26 mouse cellular contexts compared by ENCODE assay signal in genomic region chr12:84572341-84572720, GRCm38 (mm10). TPM values are rescaled to one million over a fixed set of nuclear protein-coding genes. Genes with fewer than 3 reads are reported as not detected.
DNase-seq lines count a peak whose midpoint lies in the region; ATAC-seq and TF ChIP-seq lines count a peak whose summit lies in the region.
"Had no signal": no experiment of that assay in that cellular context is flagged by ENCODE, and none has a peak within 500 bp of the region (broad histone marks: within the 10 kb centered on the region; RNA-seq: fewer than 3 reads in every experiment).

No protein-coding gene starts in this region.

- H3K36me3 ChIP-seq in hindbrain, embryonic 11.5 days (ENCODE audit: control insufficient read depth, insufficient read depth, low read length): no peaks in the 10 kb centered on the region
- H3K36me3 ChIP-seq in hindbrain, postnatal 0 days (ENCODE audit: insufficient read depth, low read length): no peaks in the 10 kb centered on the region
- no peaks in the 10 kb centered on the region for H3K36me3 ChIP-seq in neural tube, embryonic 15.5 days
- H3K36me3 ChIP-seq in hindbrain, embryonic 13.5 days: no peaks in the 10 kb centered on the region
- H3K36me3 ChIP-seq: forebrain, embryonic 12.5 days; hindbrain, embryonic 15.5 days; limb, embryonic 15.5 days; lung, embryonic 15.5 days; stomach, embryonic 15.5 days had no signal

- no peak for TF ChIP-seq CTCF in hindbrain, postnatal 0 days (IDR thresholded peaks at IDR 0.05; ENCODE audit: low read depth)

- DNase-seq in hindbrain, embryonic 11.5 days (ENCODE audit: low spot score): peak; percentile 59
- no peak for DNase-seq in hindbrain, postnatal 0 days (ENCODE audit: low spot score)
- DNase-seq in neural tube, embryonic 10.5 days (ENCODE audit: extremely low spot score, low spot score): peak; percentile 40
- DNase-seq in left cerebral cortex, adult 9 months (ENCODE audit: low spot score in 2 of 2): no peak
- no peak for DNase-seq in cerebellum, adult 9-11 months
- DNase-seq: kidney, adult 9 months; kidney, postnatal 14 days had no signal

- H3K27ac ChIP-seq in hindbrain, embryonic 11.5 days (ENCODE audit: low read depth, low read length): no peak overlapping the region
- H3K27ac ChIP-seq in hindbrain, postnatal 0 days: no peak overlapping the region
- no peak overlapping the region for H3K27ac ChIP-seq in neural tube, embryonic 15.5 days (replicated peaks)
- no peak overlapping the region for H3K27ac ChIP-seq in hindbrain, embryonic 13.5 days
- H3K27ac ChIP-seq: forebrain, embryonic 12.5 days; hindbrain, embryonic 15.5 days; limb, embryonic 15.5 days; liver, embryonic 14.5 days; lung, embryonic 15.5 days; stomach, embryonic 15.5 days had no signal

- H3K9ac ChIP-seq in hindbrain, embryonic 11.5 days (ENCODE audit: low read depth, low read length): no peak overlapping the region
- no peak overlapping the region for H3K9ac ChIP-seq in hindbrain, postnatal 0 days (replicated peaks; ENCODE audit: low read length)
- H3K9ac ChIP-seq in neural tube, embryonic 15.5 days (replicated peaks): no peak overlapping the region
- H3K9ac ChIP-seq in hindbrain, embryonic 13.5 days: no peak overlapping the region
- H3K9ac ChIP-seq: forebrain, embryonic 12.5 days; hindbrain, embryonic 15.5 days; limb, embryonic 15.5 days; liver, embryonic 14.5 days; lung, embryonic 15.5 days; stomach, embryonic 15.5 days had no signal

- 4% methylated on average over 7 of the region's 7 CpGs for WGBS in hindbrain, embryonic 11.5 days
- WGBS in hindbrain, postnatal 0 days: 9% methylated on average over 7 of the region's 7 CpGs
- 2% methylated on average over 7 of the region's 7 CpGs for WGBS in neural tube, embryonic 15.5 days
- WGBS in hindbrain, embryonic 13.5 days: 2% methylated on average over 7 of the region's 7 CpGs

- H3K4me1 ChIP-seq in hindbrain, embryonic 11.5 days (replicated peaks; ENCODE audit: control insufficient read depth, insufficient read depth, low read length): peaks cover 6% of the 10 kb centered on the region; the same call in 1 of the 2 replicates
- no peaks in the 10 kb centered on the region for H3K4me1 ChIP-seq in hindbrain, postnatal 0 days (ENCODE audit: insufficient read depth, low read length)
- H3K4me1 ChIP-seq in neural tube, embryonic 15.5 days: peaks cover 19% of the 10 kb centered on the region
- H3K4me1 ChIP-seq in hindbrain, embryonic 13.5 days (replicated peaks): peaks cover 15% of the 10 kb centered on the region

- no peaks in the 10 kb centered on the region for H3K9me3 ChIP-seq in hindbrain, embryonic 11.5 days (ENCODE audit: control insufficient read depth, low read length)
- no peaks in the 10 kb centered on the region for H3K9me3 ChIP-seq in hindbrain, postnatal 0 days (ENCODE audit: low read length)
- H3K9me3 ChIP-seq in neural tube, embryonic 15.5 days (replicated peaks): no peaks in the 10 kb centered on the region
- no peaks in the 10 kb centered on the region for H3K9me3 ChIP-seq in hindbrain, embryonic 13.5 days
- H3K9me3 ChIP-seq: forebrain, embryonic 12.5 days; hindbrain, embryonic 15.5 days; limb, embryonic 15.5 days; lung, embryonic 15.5 days; stomach, embryonic 15.5 days had no signal

- H3K27me3 ChIP-seq in hindbrain, embryonic 11.5 days (ENCODE audit: control insufficient read depth, insufficient read depth, low read length): peaks cover 82% of the 10 kb centered on the region
- H3K27me3 ChIP-seq in hindbrain, postnatal 0 days (ENCODE audit: insufficient read depth, low read length): peaks cover 75% of the 10 kb centered on the region
- H3K27me3 ChIP-seq in neural tube, embryonic 15.5 days (replicated peaks): peaks cover 84% of the 10 kb centered on the region
- H3K27me3 ChIP-seq in hindbrain, embryonic 13.5 days: peaks cover 99% of the 10 kb centered on the region

- ATAC-seq in hindbrain, embryonic 11.5 days (ENCODE audit: low FRiP score): no peak
- ATAC-seq in hindbrain, postnatal 0 days: no peak
- ATAC-seq in neural tube, embryonic 15.5 days (ENCODE audit: low FRiP score): no peak
- no peak for ATAC-seq in hindbrain, embryonic 13.5 days (ENCODE audit: low FRiP score)
- ATAC-seq: intestine, embryonic 16.5 days had no signal

- H3K4me3 ChIP-seq in hindbrain, embryonic 11.5 days (ENCODE audit: low read depth, low read length): no peak overlapping the region
- no peak overlapping the region for H3K4me3 ChIP-seq in hindbrain, postnatal 0 days (ENCODE audit: low read length)
- H3K4me3 ChIP-seq in neural tube, embryonic 15.5 days (replicated peaks): no peak overlapping the region
- H3K4me3 ChIP-seq in hindbrain, embryonic 13.5 days: peak overlapping the region; percentile 21
- H3K4me3 ChIP-seq: erythroblast, embryonic 14.5 days; forebrain, embryonic 12.5 days; lung, embryonic 15.5 days; myocyte had no signal

- H3K4me2 ChIP-seq in hindbrain, embryonic 11.5 days (replicated peaks; ENCODE audit: low read depth, low read length): no peak overlapping the region
- no peak overlapping the region for H3K4me2 ChIP-seq in hindbrain, postnatal 0 days (ENCODE audit: low read depth, low read length)
- H3K4me2 ChIP-seq in neural tube, embryonic 15.5 days: no peak overlapping the region
- H3K4me2 ChIP-seq in hindbrain, embryonic 13.5 days: no peak overlapping the region
- H3K4me2 ChIP-seq: hindbrain, embryonic 15.5 days; lung, embryonic 15.5 days had no signal

RNA-seq across cellular contexts. Expression of gene Vsx2, which starts 2.8 kb away (rescaled TPM):
- polyA plus RNA-seq in hindbrain, embryonic 11.5 days (2014; fragmentation: Nextera tagmentation; extraction: Ambion mirVana): 5.6 and 10.1 TPM in 2 replicates
- 2.5 and 4.0 TPM in 2 replicates for total RNA-seq in hindbrain, postnatal 0 days (2014; rRNA removed)
- 1.8 and 2.4 TPM in 2 replicates for polyA plus RNA-seq in hindbrain, postnatal 0 days (2015; fragmentation: Nextera tagmentation; extraction: Ambion mirVana)
- polyA plus RNA-seq in neural tube, embryonic 15.5 days (2015; fragmentation: Nextera tagmentation; extraction: Ambion mirVana): 5.7 and 6.0 TPM in 2 replicates
- 5.4 and 10.1 TPM in 2 replicates for polyA plus RNA-seq in hindbrain, embryonic 13.5 days (2015; fragmentation: Nextera tagmentation; extraction: Ambion mirVana)
- total RNA-seq: adrenal gland, postnatal 14 days; gastrocnemius, adult 8-10 months; granulocyte monocyte progenitor cell, adult 5-6 weeks; heart, postnatal 10 days; megakaryocyte-erythroid progenitor cell, adult 5-6 weeks; neutrophil, adult 5-6 weeks had no signal
- polyA plus RNA-seq: C2C12; erythroblast, embryonic 14.5 days; heart, embryonic 11.5 days; intestine, embryonic 16.5 days; liver, embryonic 14.5 days; lung, embryonic 15.5 days; myocyte; stomach, embryonic 15.5 days had no signal

RNA-seq across cellular contexts. Expression of gene Abcd4, which starts 44.9 kb away (rescaled TPM):
- polyA plus RNA-seq in hindbrain, embryonic 11.5 days (2014; fragmentation: Nextera tagmentation; extraction: Ambion mirVana): 6.4 and 7.9 TPM in 2 replicates
- total RNA-seq in hindbrain, postnatal 0 days (2014; rRNA removed): 7.5 and 12.3 TPM in 2 replicates
- polyA plus RNA-seq in hindbrain, postnatal 0 days (2015; fragmentation: Nextera tagmentation; extraction: Ambion mirVana): 9.2 and 10.9 TPM in 2 replicates
- 14.0 and 14.3 TPM in 2 replicates for polyA plus RNA-seq in neural tube, embryonic 15.5 days (2015; fragmentation: Nextera tagmentation; extraction: Ambion mirVana)
- polyA plus RNA-seq in hindbrain, embryonic 13.5 days (2015; fragmentation: Nextera tagmentation; extraction: Ambion mirVana): 12.4 and 13.8 TPM in 2 replicates

Comparison
In these comparisons a context has a peak if more than half of its experiments do, and no peak if none do; other contexts are left out.
1. DNase-seq: peak in hindbrain, embryonic 11.5 days (single experiment) and neural tube, embryonic 10.5 days (single experiment); none in hindbrain, postnatal 0 days (single experiment), left cerebral cortex, adult 9 months (0 of 2) and cerebellum, adult 9-11 months (single experiment).